Mouse (Mus musculus): Measurements from ENCODE around the gene Foxo1. TPM values are rescaled to one million over a fixed set of nuclear protein-coding genes. Genes with fewer than 3 reads are reported as not detected.

Gene Foxo1
- polyA plus RNA-seq, 2 experiments = 1.0 to 1.4 TPM

- no peak for ATAC-seq (ENCODE audit: insufficient read depth)
- no peak overlapping the region for H3K27ac ChIP-seq
- no peak for TF ChIP-seq CTCF (IDR thresholded peaks at IDR 0.05; ENCODE audit: low read depth)
- TF ChIP-seq EP300 (IDR thresholded peaks at IDR 0.05; ENCODE audit: low read depth) = no peak
- no peak overlapping the region for H3K4me2 ChIP-seq (ENCODE audit: low read depth)
- H3K4me1 ChIP-seq (replicated peaks; ENCODE audit: control insufficient read depth in 2 of 2, insufficient read depth in 2 of 2, low read length in 1 of 2) = peaks cover 6 to 8% of the 10 kb centered on the region in 2 experiments
- no peaks in the 10 kb centered on the region for H3K9me3 ChIP-seq (ENCODE audit: control insufficient read depth, low read length)
- WGBS (ENCODE audit: insufficient replicate concordance) = 69% methylated on average over 5 of the region's 5 CpGs
- H3K27me3 ChIP-seq (ENCODE audit: control insufficient read depth, insufficient read depth, low read length) = peaks cover 24% of the 10 kb centered on the region
- no peak for DNase-seq (ENCODE audit: low read depth in 3 of 3, low spot score in 3 of 3)
- no peak overlapping the region for H3K9ac ChIP-seq (replicated peaks)
- H3K4me3 ChIP-seq (ENCODE audit: insufficient read depth in 1 of 2, low read depth in 2 of 2, low read length in 2 of 2) = no peak overlapping the region
- no peaks in the 10 kb centered on the region for H3K36me3 ChIP-seq (replicated peaks; ENCODE audit: control insufficient read depth, insufficient read depth, low read depth)
These were observed 3.2 kb downstream of the Foxo1 start for GRCm38 (mm10) chr3:52271376-52271775.

- DNase-seq (ENCODE audit: low read depth in 3 of 3, low spot score in 3 of 3) = no peak
- H3K27ac ChIP-seq = no peak overlapping the region
- H3K36me3 ChIP-seq (replicated peaks; ENCODE audit: control insufficient read depth, insufficient read depth, low read depth) = no peaks in the 10 kb centered on the region
- no peaks in the 10 kb centered on the region for H3K4me1 ChIP-seq (replicated peaks; ENCODE audit: control insufficient read depth in 2 of 2, insufficient read depth in 2 of 2, low read length in 1 of 2)
- no peak overlapping the region for H3K4me2 ChIP-seq (ENCODE audit: low read depth)
- 63% methylated on average over 8 of the region's 8 CpGs for WGBS (ENCODE audit: insufficient replicate concordance)
- H3K9me3 ChIP-seq (ENCODE audit: control insufficient read depth, low read length) = no peaks in the 10 kb centered on the region
- H3K4me3 ChIP-seq (ENCODE audit: insufficient read depth in 1 of 2, low read depth in 2 of 2, low read length in 2 of 2) = no peak overlapping the region
- TF ChIP-seq EP300 (IDR thresholded peaks at IDR 0.05; ENCODE audit: low read depth) (no peak), CTCF (IDR thresholded peaks at IDR 0.05; ENCODE audit: low read depth) (no peak)
- H3K9ac ChIP-seq (replicated peaks) = no peak overlapping the region
- ATAC-seq (ENCODE audit: insufficient read depth) = no peak
- peaks cover 24% of the 10 kb centered on the region for H3K27me3 ChIP-seq (ENCODE audit: control insufficient read depth, insufficient read depth, low read length)
These were observed 4.3 kb downstream of the Foxo1 start for GRCm38 (mm10) chr3:52272376-52272865.

GRCm38 (mm10) chr3:52274475-52274874, 6.3 kb downstream of the Foxo1 start:
- H3K27me3 ChIP-seq (ENCODE audit: control insufficient read depth, insufficient read depth, low read length) = peaks cover 12% of the 10 kb centered on the region
- no peak overlapping the region for H3K4me2 ChIP-seq (ENCODE audit: low read depth)
- H3K9ac ChIP-seq (replicated peaks) = no peak overlapping the region
- TF ChIP-seq EP300 (IDR thresholded peaks at IDR 0.05; ENCODE audit: low read depth) (no peak), CTCF (IDR thresholded peaks at IDR 0.05; ENCODE audit: low read depth) (no peak)
- no peaks in the 10 kb centered on the region for H3K9me3 ChIP-seq (ENCODE audit: control insufficient read depth, low read length)
- H3K36me3 ChIP-seq (replicated peaks; ENCODE audit: control insufficient read depth, insufficient read depth, low read depth) = no peaks in the 10 kb centered on the region
- ATAC-seq (ENCODE audit: insufficient read depth) (no peak), DNase-seq (ENCODE audit: low read depth in 3 of 3, low spot score in 3 of 3) (no peak)
- H3K4me1 ChIP-seq (replicated peaks; ENCODE audit: control insufficient read depth in 2 of 2, insufficient read depth in 2 of 2, low read length in 1 of 2) = no peaks in the 10 kb centered on the region; a peak in 1 of 4 replicates
- H3K4me3 ChIP-seq (ENCODE audit: insufficient read depth in 1 of 2, low read depth in 2 of 2, low read length in 2 of 2) = no peak overlapping the region
- H3K27ac ChIP-seq = no peak overlapping the region

GRCm38 (mm10) chr3:52275037-52275555, 7.0 kb downstream of the Foxo1 start:
- TF ChIP-seq CTCF (IDR thresholded peaks at IDR 0.05; ENCODE audit: low read depth) (no peak), EP300 (IDR thresholded peaks at IDR 0.05; ENCODE audit: low read depth) (no peak)
- no peak overlapping the region for H3K9ac ChIP-seq (replicated peaks)
- 68% methylated on average over 9 of the region's 9 CpGs for WGBS (ENCODE audit: insufficient replicate concordance)
- no peaks in the 10 kb centered on the region for H3K36me3 ChIP-seq (replicated peaks; ENCODE audit: control insufficient read depth, insufficient read depth, low read depth)
- DNase-seq (ENCODE audit: low read depth in 3 of 3, low spot score in 3 of 3) (no peak), ATAC-seq (ENCODE audit: insufficient read depth) (no peak)
- H3K27ac ChIP-seq = no peak overlapping the region
- peaks cover 6% of the 10 kb centered on the region for H3K27me3 ChIP-seq (ENCODE audit: control insufficient read depth, insufficient read depth, low read length)
- no peaks in the 10 kb centered on the region; a peak in 1 of 4 replicates for H3K4me1 ChIP-seq (replicated peaks; ENCODE audit: control insufficient read depth in 2 of 2, insufficient read depth in 2 of 2, low read length in 1 of 2)
- no peaks in the 10 kb centered on the region for H3K9me3 ChIP-seq (ENCODE audit: control insufficient read depth, low read length)
- no peak overlapping the region for H3K4me2 ChIP-seq (ENCODE audit: low read depth)
- no peak overlapping the region for H3K4me3 ChIP-seq (ENCODE audit: insufficient read depth in 1 of 2, low read depth in 2 of 2, low read length in 2 of 2)

- no peak for DNase-seq (ENCODE audit: low read depth in 3 of 3, low spot score in 3 of 3)
- TF ChIP-seq EP300 (IDR thresholded peaks at IDR 0.05; ENCODE audit: low read depth) (no peak), CTCF (IDR thresholded peaks at IDR 0.05; ENCODE audit: low read depth) (no peak)
- Histone ChIP-seq H3K36me3 (replicated peaks; ENCODE audit: control insufficient read depth, insufficient read depth, low read depth) (no peaks in the 10 kb centered on the region), H3K4me3 (ENCODE audit: insufficient read depth in 1 of 2, low read depth in 2 of 2, low read length in 2 of 2) (no peak overlapping the region), H3K9me3 (ENCODE audit: control insufficient read depth, low read length) (no peaks in the 10 kb centered on the region), H3K27ac (no peak overlapping the region), H3K9ac (replicated peaks) (no peak overlapping the region), H3K27me3 (ENCODE audit: control insufficient read depth, insufficient read depth, low read length) (no peaks in the 10 kb centered on the region), H3K4me2 (ENCODE audit: low read depth) (no peak overlapping the region), H3K4me1 (replicated peaks; ENCODE audit: control insufficient read depth in 2 of 2, insufficient read depth in 2 of 2, low read length in 1 of 2) (no peaks in the 10 kb centered on the region; a peak in 1 of 4 replicates)
- no peak for ATAC-seq (ENCODE audit: insufficient read depth)
- WGBS (ENCODE audit: insufficient replicate concordance) = 43% methylated on average over 1 of the region's 1 CpGs
These were observed 12.5 kb downstream of the Foxo1 start for GRCm38 (mm10) chr3:52280681-52281080.

Data from liver, embryonic 14.5 days (tissue).